Mouse (Mus musculus) stomach, postnatal 0 days (tissue): ENCODE measurements at regions not wholly inside any gene's neighbourhood (a gene's known extent, or its start where the extent isn't known, plus 50 kb on each side); places are given as distances from the start of the nearest gene placed in this dataset.

Experiments
- CTCF ChIP-seq: IDR thresholded peaks from 2 replicates; pipeline ENCODE4 v1.5.1; 2016; ENCODE audit warnings: antibody characterized with exemption, low read depth, mild to moderate bottlenecking, moderate library complexity
- EP300 ChIP-seq: optimal IDR thresholded peaks from 2 replicates; pipeline ENCODE3; 2016; ENCODE audit warnings: antibody characterized with exemption

- no peak for TF ChIP-seq CTCF
- TF ChIP-seq EP300, result no peak
Observed at GRCm38 (mm10) chr5:75382138-75382537, 192.6 kb upstream of the Kit start.
